Mouse (Mus musculus) CH12.LX (cell line): ENCODE measurements at regions not wholly inside any gene's neighbourhood (a gene's known extent, or its start where the extent isn't known, plus 50 kb on each side); places are given as distances from the start of the nearest gene placed in this dataset.

Source experiments
- CTCF ChIP-seq, 2 experiments: IDR thresholded peaks in 1 of 2; conservative IDR thresholded peaks in 1 of 2; 2 replicates each; pipeline ENCODE4 v1.5.1; 2011 to 2012; ENCODE audit warnings: low read depth in 2 of 2, low read length in 2 of 2, improper control_type of control experiment in 1 of 2, inconsistent platforms in 1 of 2, mild to moderate bottlenecking in 1 of 2, moderate library complexity in 1 of 2
- ELF1 ChIP-seq: IDR thresholded peaks from 2 replicates; pipeline ENCODE4 v1.6.1; 2014; ENCODE audit warnings: low read depth, mild to moderate bottlenecking, inconsistent platforms, low read length, improper control_type of control experiment
- EP300 ChIP-seq: IDR thresholded peaks from 2 replicates; pipeline ENCODE4 v1.6.1; 2011; ENCODE audit warnings: low read length, improper control_type of control experiment
- HCFC1 ChIP-seq: IDR thresholded peaks from 2 replicates; pipeline ENCODE4 v1.6.1; 2012; ENCODE audit warnings: low read depth, mild to moderate bottlenecking, inconsistent platforms, low read length, improper control_type of control experiment
- MAFK ChIP-seq: IDR thresholded peaks from 2 replicates; pipeline ENCODE4 v1.6.1; 2011; ENCODE audit warnings: low read length, improper control_type of control experiment; ENCODE audit not compliant: insufficient replicate concordance
- MAX ChIP-seq: IDR thresholded peaks from 2 replicates; pipeline ENCODE4 v1.6.1; 2011; ENCODE audit warnings: low read length, improper control_type of control experiment
- MAZ ChIP-seq: IDR thresholded peaks from 2 replicates; pipeline ENCODE4 v1.6.1; 2012; ENCODE audit warnings: low read depth, mild to moderate bottlenecking, inconsistent platforms, low read length, improper control_type of control experiment, moderate library complexity
- NRF1 ChIP-seq: IDR thresholded peaks from 2 replicates; pipeline ENCODE4 v1.6.1; 2014; ENCODE audit warnings: low read depth, mild to moderate bottlenecking, inconsistent platforms, low read length, improper control_type of control experiment, moderate library complexity
- POLR2A ChIP-seq: IDR thresholded peaks from 2 replicates; pipeline ENCODE4 v1.6.1; 2011; ENCODE audit warnings: low read depth, mild to moderate bottlenecking, improper control_type of control experiment, low read length
- TCF12 ChIP-seq: IDR thresholded peaks from 2 replicates; pipeline ENCODE4 v1.6.1; 2014; ENCODE audit warnings: low read depth, mild to moderate bottlenecking, inconsistent platforms, low read length, improper control_type of control experiment
- ZC3H11A ChIP-seq: IDR thresholded peaks from 2 replicates; pipeline ENCODE4 v1.6.1; 2012; ENCODE audit warnings: low read depth, mild to moderate bottlenecking, inconsistent platforms, low read length, improper control_type of control experiment
- ZNF384 ChIP-seq: IDR thresholded peaks from 2 replicates; pipeline ENCODE4 v1.6.1; 2012; ENCODE audit warnings: low read depth, low read length, improper control_type of control experiment, inconsistent platforms

- TF ChIP-seq EP300, result no peak
- TF ChIP-seq CTCF (conservative IDR thresholded peaks at IDR 0.05 in 1 of 2, IDR thresholded peaks at IDR 0.05 in 1 of 2; ENCODE audit: low read depth in 2 of 2, low read length in 2 of 2), result no peak
- no peak for TF ChIP-seq ZC3H11A
- no peak for TF ChIP-seq POLR2A
- no peak for TF ChIP-seq MAFK
- TF ChIP-seq HCFC1, result no peak
- TF ChIP-seq MAZ, result no peak
- no peak for TF ChIP-seq ELF1
- no peak for TF ChIP-seq MAX
- TF ChIP-seq NRF1, result no peak
- TF ChIP-seq ZNF384, result no peak
- no peak for TF ChIP-seq TCF12
Measured at GRCm38 (mm10) chr11:55974224-55974875, 66.5 kb downstream of the Nmur2 start.
